Comparison of ENCODE assay signal across 8 mouse cellular contexts in genomic region chr9:94538823-94539143, GRCm38 (mm10). TPM values are rescaled to one million over a fixed set of nuclear protein-coding genes. Genes with fewer than 3 reads are reported as not detected.
DNase-seq lines count a peak whose midpoint lies in the region; ATAC-seq and TF ChIP-seq lines count a peak whose summit lies in the region.

No protein-coding gene starts in this region.

- peak overlapping the region; percentile 73 for H3K4me3 ChIP-seq in heart, embryonic 12.5 days
- H3K4me3 ChIP-seq in ES-Bruce4 (ENCODE audit: low read depth, low read length): peak overlapping the region; percentile 58
- peak overlapping the region; percentile 94 for H3K4me3 ChIP-seq in forebrain, embryonic 15.5 days
- peak overlapping the region; percentile 92 for H3K4me3 ChIP-seq in liver, embryonic 16.5 days (ENCODE audit: low read depth, low read length)

- 0 out of 2 replicates have a peak, but pooled peaks have one; percentile 53 for TF ChIP-seq EP300 in ES-Bruce4 (IDR thresholded peaks at IDR 0.05; ENCODE audit: insufficient read depth, low read depth, low read length)

- no peaks in the 10 kb centered on the region for H3K9me3 ChIP-seq in heart, embryonic 12.5 days (replicated peaks)
- H3K9me3 ChIP-seq in ES-Bruce4 (replicated peaks; ENCODE audit: control insufficient read depth, insufficient read depth, low read length, poor library complexity, severe bottlenecking): no peaks in the 10 kb centered on the region
- H3K9me3 ChIP-seq in forebrain, embryonic 15.5 days: no peaks in the 10 kb centered on the region
- H3K9me3 ChIP-seq in liver, embryonic 16.5 days (replicated peaks; ENCODE audit: control insufficient read depth, low read length): no peaks in the 10 kb centered on the region

- TF ChIP-seq CTCF in ES-Bruce4 (IDR thresholded peaks at IDR 0.05; ENCODE audit: low read depth, low read length): no peak

- peak overlapping the region; percentile 82 for H3K4me2 ChIP-seq in heart, embryonic 12.5 days
- peak overlapping the region; percentile 94 for H3K4me2 ChIP-seq in forebrain, embryonic 15.5 days (replicated peaks)
- peak overlapping the region; percentile 98 for H3K4me2 ChIP-seq in liver, embryonic 16.5 days (ENCODE audit: low read depth, low read length)

- no peak for TF ChIP-seq POLR2A in ES-Bruce4 (IDR thresholded peaks at IDR 0.05; ENCODE audit: insufficient read depth, low read length)

- H3K27ac ChIP-seq in heart, embryonic 12.5 days (ENCODE audit: poor library complexity, severe bottlenecking): peak overlapping the region; percentile 98
- peak overlapping the region; percentile 14; the same call in 1 of the 2 replicates for H3K27ac ChIP-seq in ES-Bruce4 (ENCODE audit: insufficient read depth, low read length)
- peak overlapping the region; percentile 97 for H3K27ac ChIP-seq in forebrain, embryonic 15.5 days (replicated peaks)
- H3K27ac ChIP-seq in liver, embryonic 16.5 days (ENCODE audit: low read length): peak overlapping the region; percentile 98

- under 1% methylated on average over 22 of the region's 22 CpGs for WGBS in heart, embryonic 12.5 days
- under 1% methylated on average over 22 of the region's 22 CpGs for WGBS in forebrain, embryonic 15.5 days
- WGBS in liver, embryonic 16.5 days (ENCODE audit: insufficient replicate concordance): under 1% methylated on average over 22 of the region's 22 CpGs

- peaks cover 11% of the 10 kb centered on the region for H3K4me1 ChIP-seq in heart, embryonic 12.5 days (replicated peaks)
- H3K4me1 ChIP-seq in ES-Bruce4 (ENCODE audit: control insufficient read depth, insufficient read depth, low read length): no peaks in the 10 kb centered on the region
- peaks cover 40% of the 10 kb centered on the region for H3K4me1 ChIP-seq in forebrain, embryonic 15.5 days
- peaks cover 20% of the 10 kb centered on the region for H3K4me1 ChIP-seq in liver, embryonic 16.5 days (ENCODE audit: control insufficient read depth, low read depth, low read length)

- no peaks in the 10 kb centered on the region for H3K36me3 ChIP-seq in heart, embryonic 12.5 days
- H3K36me3 ChIP-seq in ES-Bruce4 (ENCODE audit: control insufficient read depth, insufficient read depth, low read length, poor library complexity, severe bottlenecking): no peaks in the 10 kb centered on the region
- no peaks in the 10 kb centered on the region for H3K36me3 ChIP-seq in forebrain, embryonic 15.5 days
- H3K36me3 ChIP-seq in liver, embryonic 16.5 days (ENCODE audit: control insufficient read depth, insufficient read depth): no peaks in the 10 kb centered on the region

- H3K27me3 ChIP-seq in heart, embryonic 12.5 days (replicated peaks): no peaks in the 10 kb centered on the region
- H3K27me3 ChIP-seq in ES-Bruce4 (ENCODE audit: control insufficient read depth, insufficient read depth, low read length, poor library complexity, severe bottlenecking): no peaks in the 10 kb centered on the region
- H3K27me3 ChIP-seq in forebrain, embryonic 15.5 days: no peaks in the 10 kb centered on the region
- no peaks in the 10 kb centered on the region for H3K27me3 ChIP-seq in liver, embryonic 16.5 days (ENCODE audit: control insufficient read depth, insufficient read depth, low read depth, low read length)

- DNase-seq in heart, adult 9 months (ENCODE audit: low spot score in 2 of 2): no peak
- no peak for DNase-seq in adrenal gland, adult 8-10 months
- DNase-seq in spleen, adult 12 weeks (ENCODE audit: low spot score): no peak

- ATAC-seq in heart, embryonic 12.5 days (ENCODE audit: insufficient number of reproducible peaks, low FRiP score): peak; percentile 51
- ATAC-seq in forebrain, embryonic 15.5 days (replicated peaks): no peak
- peak; percentile 10 for ATAC-seq in liver, embryonic 16.5 days (ENCODE audit: low read depth)
- no peak for ATAC-seq in frontal cortex, adult (ENCODE audit: low TSS enrichment)

- H3K9ac ChIP-seq in heart, embryonic 12.5 days: peak overlapping the region; percentile 87
- H3K9ac ChIP-seq in ES-Bruce4 (ENCODE audit: low read depth, poor library complexity, severe bottlenecking): peak overlapping the region; percentile 65
- H3K9ac ChIP-seq in forebrain, embryonic 15.5 days (replicated peaks): peak overlapping the region; percentile 59
- H3K9ac ChIP-seq in liver, embryonic 16.5 days (ENCODE audit: low read depth, low read length): peak overlapping the region; percentile 89

RNA-seq across cellular contexts. Expression of gene 1190002N15Rik, which starts 0.9 kb away (rescaled TPM):
- 62.6 and 63.3 TPM in 2 replicates for polyA plus RNA-seq in heart, embryonic 12.5 days (2016; fragmentation: Nextera tagmentation; extraction: Ambion mirVana)
- 8.9 and 9.9 TPM in 2 replicates for polyA plus RNA-seq in ES-Bruce4 (2011; ENCODE audit: insufficient read depth, insufficient read length, low read depth, missing spikeins)
- 8.3 and 13.3 TPM in 2 replicates for polyA plus RNA-seq in forebrain, embryonic 15.5 days (2015; fragmentation: Nextera tagmentation; extraction: Ambion mirVana)
- polyA plus RNA-seq in liver, embryonic 16.5 days (2015; fragmentation: Nextera tagmentation; extraction: Ambion mirVana): 2.2 and 2.4 TPM in 2 replicates
- 10 to 100 TPM; 14.0 to 21.4 (median 17.1) TPM for total RNA-seq in adrenal gland, adult 8-10 months (2022)

Comparison
In these comparisons a context has a peak if more than half of its experiments do, and no peak if none do; other contexts are left out.
1. ATAC-seq: peak in heart, embryonic 12.5 days (single experiment) and liver, embryonic 16.5 days (single experiment); none in forebrain, embryonic 15.5 days (single experiment) and frontal cortex, adult (single experiment).
2. H3K27ac ChIP-seq: peak in every context shown above with its lines; median percentile 98 in heart, embryonic 12.5 days; 98 in liver, embryonic 16.5 days; 97 in forebrain, embryonic 15.5 days; 14 in ES-Bruce4.
3. Peak in every context shown above with its lines, with median percentiles within 50 percentile points of each other: H3K4me2 ChIP-seq, H3K4me3 ChIP-seq and H3K9ac ChIP-seq.